Comparison of ENCODE assay signal across 8 mouse cellular contexts in genomic region chr12:89134774-89135307, GRCm38 (mm10).
"Had no signal": no experiment of that assay in that cellular context is flagged by ENCODE, and none has a peak within 500 bp of the region (broad histone marks: within the 10 kb centered on the region; RNA-seq: fewer than 3 reads in every experiment).

No protein-coding gene starts in this region.

- H3K27ac ChIP-seq: kidney, embryonic 15.5 days; left cerebral cortex, adult 2 months; liver, embryonic 13.5 days had no signal

- H3K36me3 ChIP-seq: kidney, embryonic 15.5 days; liver, embryonic 13.5 days had no signal

- H3K4me3 ChIP-seq: kidney, embryonic 15.5 days; left cerebral cortex, adult 2 months; liver, embryonic 13.5 days had no signal

- H3K4me2 ChIP-seq: kidney, embryonic 15.5 days; liver, embryonic 13.5 days had no signal

- H3K27me3 ChIP-seq: kidney, embryonic 15.5 days; liver, embryonic 13.5 days had no signal

- H3K9me3 ChIP-seq: kidney, embryonic 15.5 days; liver, embryonic 13.5 days had no signal

- H3K9ac ChIP-seq: kidney, embryonic 15.5 days; liver, embryonic 13.5 days had no signal

- H3K4me1 ChIP-seq: kidney, embryonic 15.5 days; liver, embryonic 13.5 days had no signal

- DNase-seq: layer of hippocampus, postnatal 36 days; lung, adult 2 months; lung, postnatal 4 days; thymus, adult 18-20 months; thymus, postnatal 36 days had no signal
